Mouse (Mus musculus): ENCODE data around the gene Znrd1.

- TF ChIP-seq CTCF (conservative IDR thresholded peaks at IDR 0.05; ENCODE audit: low read length) (no peak), POU5F1 (IDR thresholded peaks at IDR 0.05; ENCODE audit: borderline replicate concordance, low read length) (no peak), NANOG (IDR thresholded peaks at IDR 0.05; ENCODE audit: borderline replicate concordance, low read length) (no peak)
Observed at GRCm38 (mm10) chr17:36952631-36953030, 5.7 kb downstream of the Znrd1 start.

Data from E14TG2a.4 (cell line).